Mouse (Mus musculus): ENCODE measurements at regions not wholly inside any gene's neighbourhood (a gene's known extent, or its start where the extent isn't known, plus 50 kb on each side); places are given as distances from the start of the nearest gene placed in this dataset.

DNA sequence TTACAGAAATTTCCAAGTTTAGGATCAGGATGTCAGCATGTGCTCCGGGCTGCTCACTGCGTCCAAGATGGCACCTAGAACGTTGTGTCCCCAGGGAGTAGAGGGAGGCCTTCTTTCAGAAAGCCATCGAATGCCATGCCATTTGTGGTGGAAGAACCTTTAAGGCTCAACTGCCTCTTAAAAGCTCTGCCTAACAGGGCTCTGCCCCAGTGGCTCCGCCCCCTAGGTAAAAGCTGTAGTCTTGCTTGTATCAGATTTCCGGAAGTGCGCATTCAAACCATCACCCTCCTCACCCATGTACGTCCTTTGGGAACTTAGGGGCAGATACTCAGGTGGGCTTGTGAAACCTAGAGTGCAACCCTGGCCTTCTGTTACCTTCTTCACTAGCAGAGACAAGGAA is 54.0 kb upstream of the Psmd7 start:
- no peak for DNase-seq (ENCODE audit: low spot score)

DNA sequence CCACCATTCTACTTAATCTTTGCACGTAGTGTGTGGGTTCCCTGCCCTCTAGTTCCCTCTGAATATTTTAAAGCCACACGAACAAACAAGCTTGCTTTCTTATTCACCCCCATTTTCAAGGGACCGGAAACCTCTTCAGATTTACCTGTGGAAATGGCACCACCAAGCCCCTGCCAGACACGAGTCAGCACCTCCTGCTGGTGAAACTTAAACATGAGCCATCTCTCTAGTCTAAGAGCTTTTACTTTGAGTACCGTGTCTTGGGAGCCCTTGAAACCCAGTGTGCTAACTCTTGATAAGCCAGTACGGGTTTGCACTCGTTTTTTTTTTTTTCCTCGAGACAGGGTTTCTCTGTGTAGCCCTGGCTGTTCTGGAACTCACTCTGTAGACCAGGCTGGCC is 59.7 kb upstream of the Psmd7 start:
- DNase-seq (ENCODE audit: low spot score) = no peak

DNA sequence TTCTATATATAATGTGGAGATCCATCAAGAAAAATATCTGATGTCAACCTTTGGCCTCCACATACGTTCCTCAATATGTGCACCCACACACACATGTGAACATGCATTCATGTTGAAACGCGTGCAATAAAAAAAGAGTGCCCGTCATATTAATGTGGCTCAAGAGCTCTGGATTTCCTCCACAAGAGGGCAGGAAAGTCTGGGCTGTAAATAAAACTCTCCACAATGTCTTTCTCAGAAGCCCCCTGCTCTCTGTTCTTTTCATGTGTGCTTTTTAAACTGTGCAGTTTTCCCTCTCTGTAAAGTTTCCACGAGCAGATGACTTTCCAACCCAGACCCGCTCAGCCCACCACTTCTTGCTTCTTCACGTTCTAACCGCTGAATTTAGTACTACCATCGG is 62.0 kb upstream of the Psmd7 start:
- DNase-seq (ENCODE audit: low spot score) = no peak

DNA sequence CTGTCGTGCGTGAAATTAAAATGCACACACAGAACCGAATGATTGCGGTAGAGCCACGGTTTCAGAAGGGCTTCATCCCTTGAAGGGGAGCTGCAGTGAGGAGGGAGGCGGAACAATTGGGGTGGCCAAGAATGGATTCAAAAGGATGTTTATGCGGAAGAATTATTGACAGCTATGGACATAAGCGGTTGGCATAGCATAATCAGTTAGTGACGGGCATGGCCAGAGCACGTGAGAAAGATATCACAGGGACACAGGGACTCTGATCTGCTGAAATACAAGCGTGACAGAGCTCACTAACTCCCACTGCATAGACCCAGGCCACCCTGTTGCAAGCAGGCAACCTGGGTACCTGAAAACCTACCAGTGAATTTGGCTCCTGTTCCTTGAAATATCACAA is 63.2 kb upstream of the Psmd7 start:
- DNase-seq (ENCODE audit: low spot score) = no peak

- DNase-seq (ENCODE audit: low spot score) = no peak
Measured at GRCm38 (mm10) chr8:107652226-107652625, 64.0 kb upstream of the Psmd7 start.

DNA sequence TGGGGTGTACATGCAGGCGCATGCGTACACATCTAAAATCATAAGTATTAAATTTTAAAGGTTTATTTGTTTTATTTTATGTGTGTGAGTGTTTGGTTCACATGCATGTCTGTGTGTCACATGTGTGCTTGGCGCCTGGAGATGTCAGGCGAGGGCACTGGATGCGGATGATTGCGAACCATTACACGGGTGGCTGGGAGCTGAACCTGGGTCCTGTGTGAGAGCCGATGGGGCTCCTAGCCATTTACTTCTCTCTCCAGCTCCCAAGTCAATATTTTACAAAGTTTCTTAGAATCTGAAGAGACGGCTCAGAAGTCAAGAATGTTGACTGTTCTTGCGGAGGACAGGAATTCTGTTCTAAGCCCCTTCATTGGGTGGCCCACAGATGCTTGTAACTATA is 65.4 kb upstream of the Psmd7 start:
- DNase-seq (ENCODE audit: low spot score) = no peak

DNA sequence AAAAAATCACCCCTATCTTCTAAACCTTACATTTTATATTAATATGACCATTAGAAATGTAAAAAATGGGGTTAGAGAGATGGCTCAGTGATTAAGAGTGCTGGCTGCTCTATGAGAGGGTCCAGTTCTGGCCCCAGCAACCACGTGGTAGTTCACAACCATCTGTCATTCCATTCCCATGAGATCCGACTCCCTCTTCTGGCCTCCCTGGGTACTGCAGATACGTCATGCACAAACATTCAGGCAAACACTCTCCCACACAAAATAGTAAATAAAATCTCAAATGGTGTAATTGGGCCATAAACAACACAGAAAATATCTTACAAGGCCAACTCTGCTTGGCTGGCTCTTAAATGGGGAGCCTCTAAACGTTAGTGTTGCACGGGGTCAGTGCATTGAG is 68.4 kb upstream of the Psmd7 start:
- peak; percentile 5 for DNase-seq (ENCODE audit: low spot score)

GRCm38 (mm10) chr8:107657741-107658140 is 69.5 kb upstream of the Psmd7 start:
- no peak for DNase-seq (ENCODE audit: low spot score)

DNA sequence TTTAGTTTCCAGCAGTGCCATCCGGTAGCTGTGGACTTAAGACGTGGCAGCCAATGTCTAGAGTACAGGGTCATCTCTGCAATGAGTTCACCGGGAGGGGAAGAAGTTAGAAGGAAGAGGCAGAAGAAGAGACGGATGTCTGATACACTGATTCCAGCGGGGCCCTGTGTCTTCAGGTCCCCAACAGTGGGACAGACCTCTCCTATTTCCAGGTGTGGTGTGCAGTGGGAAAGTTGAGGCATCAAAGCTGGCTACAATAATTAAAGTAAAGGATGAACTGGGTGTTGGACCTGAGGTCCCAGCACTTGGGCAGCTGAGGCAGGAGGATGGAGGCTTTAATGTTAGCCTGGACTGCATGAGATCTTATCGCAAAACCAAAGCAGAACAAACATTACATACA is 70.1 kb upstream of the Psmd7 start:
- DNase-seq (ENCODE audit: low spot score) = no peak

GRCm38 (mm10) chr8:107660624-107661023 is 72.4 kb upstream of the Psmd7 start:
- DNase-seq (ENCODE audit: low spot score) = no peak

DNA sequence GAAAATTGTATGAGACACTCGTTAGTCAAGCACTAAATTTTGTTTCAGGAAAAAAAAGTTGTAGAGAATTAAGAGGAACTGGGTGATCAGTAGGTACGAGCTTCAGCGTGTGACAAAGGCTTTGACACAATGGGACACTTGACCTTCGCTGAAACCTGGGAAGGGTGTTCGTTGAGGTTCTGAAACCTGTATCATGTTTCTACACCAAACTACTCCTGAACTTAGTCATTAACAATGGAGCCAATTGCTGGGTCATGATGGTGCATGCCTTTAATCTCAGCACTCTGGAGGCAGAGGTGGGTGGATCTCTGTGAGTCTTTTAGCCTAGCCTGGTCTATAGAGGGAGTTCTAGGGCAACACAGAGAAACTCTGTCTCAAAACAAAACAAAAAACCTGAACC is 81.3 kb upstream of the Psmd7 start:
- no peak for DNase-seq (ENCODE audit: low spot score)

GRCm38 (mm10) chr8:107671471-107671870 is 83.2 kb upstream of the Psmd7 start:
- DNase-seq (ENCODE audit: low spot score) = no peak

DNA sequence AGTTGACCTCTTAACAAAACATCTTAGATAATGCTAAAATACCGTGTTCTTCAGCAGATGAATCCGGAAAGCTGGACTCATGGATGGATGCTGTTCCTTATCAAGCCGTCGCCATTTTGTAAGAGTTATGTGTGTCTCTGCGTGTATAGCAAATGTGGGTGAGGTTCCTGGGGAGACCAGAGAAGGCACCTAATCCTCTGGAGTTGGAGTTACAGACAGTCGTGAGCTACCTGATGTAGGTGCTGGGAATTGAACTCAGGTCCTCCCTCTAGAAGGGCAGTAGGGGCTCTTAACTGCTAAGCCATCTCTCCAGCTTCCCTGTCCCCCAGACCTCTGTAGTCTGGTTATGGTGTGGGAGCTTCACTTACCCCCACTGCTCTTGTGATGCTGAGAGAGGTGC is 84.4 kb upstream of the Psmd7 start:
- no peak for DNase-seq (ENCODE audit: low spot score)

GRCm38 (mm10) chr8:107682066-107682465 is 93.8 kb upstream of the Psmd7 start:
- DNase-seq (ENCODE audit: low spot score) = no peak

- DNase-seq (ENCODE audit: low spot score) = no peak
Measured at GRCm38 (mm10) chr8:107684721-107685691, 96.7 kb upstream of the Psmd7 start.

DNA sequence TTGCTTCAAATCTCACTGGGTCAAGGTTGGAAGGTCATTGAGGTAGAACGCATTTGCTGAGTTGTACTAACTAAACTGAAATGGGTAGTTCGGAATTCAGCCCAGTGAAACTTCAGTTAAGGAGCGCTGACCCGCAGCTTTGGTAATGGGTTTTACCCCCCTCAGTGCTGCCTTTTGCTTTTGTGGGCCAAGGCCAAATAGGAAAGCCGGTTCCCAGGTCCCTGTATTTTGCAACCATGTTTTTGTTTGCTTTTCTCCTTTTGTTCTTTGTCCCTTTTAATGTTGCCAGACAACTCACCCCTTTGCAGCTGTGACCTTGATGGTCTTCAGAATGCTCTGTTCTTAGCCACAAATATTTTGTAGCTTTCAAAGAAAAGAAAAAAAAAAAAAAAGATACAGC is 98.7 kb upstream of the Psmd7 start:
- no peak for DNase-seq (ENCODE audit: low spot score)

DNA sequence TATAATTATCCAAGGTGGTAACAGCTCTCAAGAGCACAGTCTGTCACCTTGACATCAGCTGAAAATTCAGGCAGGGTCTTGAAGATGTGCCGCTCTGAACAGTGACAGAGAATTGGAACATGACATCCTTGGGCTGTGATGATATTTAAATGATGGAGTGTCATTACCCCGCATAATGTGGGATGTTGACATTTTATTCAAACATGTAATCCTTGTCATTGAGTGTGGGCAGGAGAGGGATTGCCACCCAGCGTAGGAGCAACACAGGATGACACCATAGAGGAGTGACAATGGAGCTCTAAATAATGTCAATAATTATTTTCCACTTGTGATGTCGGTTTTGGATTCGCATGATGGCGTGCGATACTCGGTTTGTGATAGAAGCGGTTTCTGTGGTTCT is 99.3 kb upstream of the Psmd7 start:
- DNase-seq (ENCODE audit: low spot score) = no peak

DNA sequence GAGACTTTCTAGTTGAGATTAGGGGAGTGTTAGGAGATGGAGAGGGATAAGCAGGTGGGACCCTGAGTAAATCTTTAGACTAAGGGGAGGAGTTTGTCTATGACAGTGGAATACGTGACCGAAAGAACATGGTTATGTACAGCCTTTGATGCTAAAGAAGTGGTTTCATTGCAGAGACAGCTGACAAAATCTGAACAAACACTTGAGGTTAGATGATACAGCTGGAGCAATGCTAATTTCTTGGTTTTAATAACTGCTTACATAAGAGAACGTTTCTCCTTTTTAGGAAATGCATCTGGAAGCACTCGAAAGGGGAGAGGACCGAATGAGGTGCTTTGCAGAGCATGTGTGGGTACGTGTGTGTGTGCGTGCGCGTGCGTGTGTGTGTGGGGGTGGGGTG is 100.8 kb upstream of the Psmd7 start:
- no peak for DNase-seq (ENCODE audit: low spot score)

- no peak for DNase-seq (ENCODE audit: low spot score)
Measured at GRCm38 (mm10) chr8:107691251-107691650, 103.0 kb upstream of the Psmd7 start.

DNA sequence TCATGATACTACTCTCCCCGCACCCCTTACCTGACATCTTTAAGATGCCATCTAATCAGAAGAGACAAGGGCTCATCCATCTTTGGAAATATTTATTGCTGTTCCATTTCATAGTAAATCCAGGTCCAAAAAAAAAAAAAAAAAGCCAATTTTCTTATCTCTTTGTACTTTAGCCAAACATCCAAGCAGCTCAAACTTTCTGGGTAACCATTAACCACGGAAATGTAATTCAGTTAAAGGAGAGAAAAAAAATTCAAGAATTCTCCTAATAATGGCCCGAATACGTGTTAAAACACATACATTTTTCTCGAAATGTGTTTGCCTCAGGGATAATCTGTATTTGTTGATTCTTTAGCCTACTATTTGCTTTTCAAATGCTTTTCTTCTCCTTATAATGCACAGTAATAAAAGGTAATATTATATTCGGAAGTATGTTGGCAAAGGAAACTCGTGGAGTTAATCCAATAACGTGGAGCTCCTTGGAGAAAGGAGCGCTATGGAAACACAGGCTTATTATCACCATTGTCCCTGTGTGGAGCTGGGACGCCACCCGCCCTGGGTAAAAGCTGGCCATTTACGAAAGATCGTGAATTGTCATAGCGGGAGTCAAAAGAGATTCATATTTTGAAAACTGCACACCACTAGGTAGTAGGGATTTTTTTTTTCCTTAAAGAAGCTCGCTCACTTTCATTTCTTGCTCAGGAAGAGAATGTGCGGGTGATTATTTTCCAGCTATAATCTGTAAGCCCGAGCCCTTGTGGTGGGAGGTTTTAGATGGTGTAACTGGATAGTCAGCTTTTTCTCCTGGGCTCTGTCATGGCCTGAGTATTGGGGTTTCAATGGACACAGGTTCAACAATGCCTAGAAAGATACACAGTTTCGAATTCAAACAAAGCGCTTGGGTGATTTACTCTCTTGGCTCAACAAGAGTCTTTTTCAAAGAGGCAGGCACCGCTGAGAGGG is 108.4 kb upstream of the Psmd7 start:
- DNase-seq (ENCODE audit: low spot score) = no peak

GRCm38 (mm10) chr8:107699307-107699706 is 111.0 kb upstream of the Psmd7 start:
- no peak for DNase-seq (ENCODE audit: low spot score)

DNA sequence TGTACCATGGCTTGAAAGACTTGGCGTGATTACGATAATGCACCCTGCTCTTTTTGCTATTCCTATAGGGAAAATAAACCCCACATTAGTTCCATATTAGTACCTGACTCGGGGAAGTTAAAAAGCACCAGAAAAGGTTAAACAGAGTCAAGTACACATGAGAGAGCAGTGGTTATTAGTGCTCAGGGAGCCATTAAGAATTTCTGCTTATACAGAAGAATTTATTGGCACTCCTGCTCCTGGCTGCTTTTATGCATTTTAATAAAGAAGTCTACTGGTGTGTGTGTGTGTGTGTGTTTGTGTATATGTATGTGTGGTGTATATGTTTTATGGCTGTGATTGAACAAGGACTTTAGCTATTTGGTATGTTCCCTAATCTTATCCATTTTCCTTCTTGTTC is 111.5 kb upstream of the Psmd7 start:
- no peak for DNase-seq (ENCODE audit: low spot score)
